Mouse (Mus musculus): ENCODE results near the gene Crtc3. TPM values are rescaled to one million over a fixed set of nuclear protein-coding genes. Genes with fewer than 3 reads are reported as not detected.

Crtc3 gene
- total RNA-seq, 1 experiment: 2.4 TPM

DNA sequence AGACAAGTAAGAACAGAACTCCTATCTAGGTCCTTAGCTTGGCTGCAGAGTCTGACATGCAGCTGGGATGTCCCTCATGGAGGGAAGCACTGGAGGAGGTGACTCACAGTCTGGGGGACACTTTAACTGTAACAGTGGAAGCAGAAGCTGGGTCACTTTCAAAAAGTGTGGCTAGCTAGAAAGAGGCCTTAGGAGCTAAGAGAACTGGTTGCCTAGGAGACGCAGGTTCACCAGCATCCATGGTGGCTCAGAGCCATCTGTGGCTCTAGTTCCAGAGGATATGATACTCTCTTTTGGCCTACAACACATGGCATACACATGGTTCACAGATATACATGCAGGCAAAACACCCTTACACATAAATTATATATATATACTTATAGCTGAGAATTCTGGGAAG lies 86.1 kb downstream of the Crtc3 start:
- Histone ChIP-seq H3K9ac (ENCODE audit: insufficient read depth, low read depth, low read length, poor library complexity, severe bottlenecking) (no peak overlapping the region), H3K27ac (ENCODE audit: insufficient read depth, low read depth, low read length, poor library complexity, severe bottlenecking) (no peak overlapping the region), H3K4me1 (ENCODE audit: control insufficient read depth in 2 of 2, insufficient read depth in 2 of 2, low read length in 2 of 2, poor library complexity in 1 of 2) (0 out of 4 replicates have a peak, but pooled peaks cover 0 to 3% of the 10 kb centered on the region in 2 experiments), H3K4me3 (ENCODE audit: insufficient read depth in 1 of 2, low read depth in 1 of 2, low read length in 2 of 2, poor library complexity in 1 of 2, severe bottlenecking in 1 of 2) (no peak overlapping the region), H3K36me3 (ENCODE audit: control insufficient read depth, insufficient read depth, low read length, poor library complexity, severe bottlenecking) (no peaks in the 10 kb centered on the region), H3K9me3 (ENCODE audit: control insufficient read depth, insufficient read depth, low read depth, low read length) (no peaks in the 10 kb centered on the region)
- TF ChIP-seq ZC3H11A (IDR thresholded peaks at IDR 0.05; ENCODE audit: borderline replicate concordance, low read depth, low read length) (no peak), CHD2 (IDR thresholded peaks at IDR 0.05; ENCODE audit: low read depth, low read length) (no peak), MAFK (IDR thresholded peaks at IDR 0.05; ENCODE audit: insufficient read depth, low read depth, low read length) (no peak), HCFC1 (IDR thresholded peaks at IDR 0.05; ENCODE audit: borderline replicate concordance, insufficient read depth, low read length) (no peak), ZNF384 (IDR thresholded peaks at IDR 0.05; ENCODE audit: low read depth, low read length) (no peak)
- in situ Hi-C loops (cut with MboI; ENCODE audit: low sequenced_read_pairs in 2 of 2, unreplicated experiment in 2 of 2): no loop called here
- no peak for DNase-seq (ENCODE audit: low read depth, low spot score)

DNA sequence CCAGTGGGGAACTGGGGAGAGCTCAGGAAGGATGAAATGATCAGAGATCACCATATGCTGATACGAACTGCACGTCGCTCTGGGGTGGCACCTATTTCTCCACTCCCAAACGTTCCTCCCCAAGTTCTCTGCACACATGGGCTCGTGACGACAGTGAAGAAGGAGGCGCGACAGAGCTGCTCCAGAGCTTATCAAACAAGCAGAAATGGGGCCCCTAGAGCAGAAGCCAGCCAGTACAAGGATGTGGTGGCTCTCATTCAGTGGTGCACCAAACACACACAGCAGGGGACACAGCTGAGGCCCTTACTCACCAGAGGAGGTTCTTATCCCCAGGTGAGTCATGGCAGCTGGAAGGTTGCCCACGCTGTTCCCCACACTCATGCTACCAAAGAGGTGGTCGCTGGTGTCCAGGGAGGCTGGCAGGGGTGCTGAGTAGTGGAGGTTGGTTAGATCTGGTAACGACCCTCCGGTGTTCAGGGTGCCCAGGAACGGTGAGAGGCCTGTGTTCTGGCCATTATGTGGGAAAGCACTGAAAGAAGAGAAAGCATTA lies 90.2 kb downstream of the Crtc3 start:
- DNase-seq (ENCODE audit: low read depth, low spot score): no peak
- no peak overlapping the region for H3K27ac ChIP-seq (ENCODE audit: insufficient read depth, low read depth, low read length, poor library complexity, severe bottlenecking)
- no peaks in the 10 kb centered on the region for H3K36me3 ChIP-seq (ENCODE audit: control insufficient read depth, insufficient read depth, low read length, poor library complexity, severe bottlenecking)
- no peak for TF ChIP-seq CHD2 (IDR thresholded peaks at IDR 0.05; ENCODE audit: low read depth, low read length)
- TF ChIP-seq ZC3H11A (IDR thresholded peaks at IDR 0.05; ENCODE audit: borderline replicate concordance, low read depth, low read length): no peak
- TF ChIP-seq HCFC1 (IDR thresholded peaks at IDR 0.05; ENCODE audit: borderline replicate concordance, insufficient read depth, low read length): no peak
- TF ChIP-seq MAFK (IDR thresholded peaks at IDR 0.05; ENCODE audit: insufficient read depth, low read depth, low read length): no peak
- TF ChIP-seq ZNF384 (IDR thresholded peaks at IDR 0.05; ENCODE audit: low read depth, low read length): no peak
- no peaks in the 10 kb centered on the region for H3K4me1 ChIP-seq (ENCODE audit: control insufficient read depth in 2 of 2, insufficient read depth in 2 of 2, low read length in 2 of 2, poor library complexity in 1 of 2)
- in situ Hi-C loops (cut with MboI; ENCODE audit: low sequenced_read_pairs in 2 of 2, unreplicated experiment in 2 of 2): loop anchor here in 1 of 2 experiments (25.0 kb wide), 1 partner anchor 211 kb away; the partner anchor contains the start of gene Fes
- no peak overlapping the region for H3K4me3 ChIP-seq (ENCODE audit: insufficient read depth in 1 of 2, low read depth in 1 of 2, low read length in 2 of 2, poor library complexity in 1 of 2, severe bottlenecking in 1 of 2)
- no peak overlapping the region for H3K9ac ChIP-seq (ENCODE audit: insufficient read depth, low read depth, low read length, poor library complexity, severe bottlenecking)
- no peaks in the 10 kb centered on the region for H3K9me3 ChIP-seq (ENCODE audit: control insufficient read depth, insufficient read depth, low read depth, low read length)

DNA sequence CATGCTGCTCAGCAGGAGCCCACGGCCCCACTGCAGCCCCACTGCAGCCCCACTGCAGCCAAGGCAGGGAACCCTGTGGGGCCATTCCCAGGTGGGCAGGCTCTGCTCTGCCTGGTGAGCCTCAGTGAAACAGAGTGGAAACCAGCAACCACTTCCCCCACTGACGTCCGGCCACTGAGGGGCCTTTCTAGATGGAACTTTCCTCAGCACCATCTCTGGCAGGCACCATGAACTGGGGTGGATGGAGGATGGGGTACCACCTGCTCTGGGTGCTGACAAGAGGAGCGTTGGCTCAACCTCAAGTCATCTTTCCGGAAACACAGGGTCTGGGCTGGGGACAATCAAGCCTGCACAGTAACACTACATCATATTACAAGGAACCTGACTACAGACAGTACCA lies 90.8 kb downstream of the Crtc3 start:
- no peak overlapping the region for H3K9ac ChIP-seq (ENCODE audit: insufficient read depth, low read depth, low read length, poor library complexity, severe bottlenecking)
- H3K36me3 ChIP-seq (ENCODE audit: control insufficient read depth, insufficient read depth, low read length, poor library complexity, severe bottlenecking): no peaks in the 10 kb centered on the region
- TF ChIP-seq HCFC1 (IDR thresholded peaks at IDR 0.05; ENCODE audit: borderline replicate concordance, insufficient read depth, low read length) (no peak), MAFK (IDR thresholded peaks at IDR 0.05; ENCODE audit: insufficient read depth, low read depth, low read length) (no peak)
- DNase-seq (ENCODE audit: low read depth, low spot score): no peak
- no peak overlapping the region for H3K4me3 ChIP-seq (ENCODE audit: insufficient read depth in 1 of 2, low read depth in 1 of 2, low read length in 2 of 2, poor library complexity in 1 of 2, severe bottlenecking in 1 of 2)
- no peak overlapping the region for H3K27ac ChIP-seq (ENCODE audit: insufficient read depth, low read depth, low read length, poor library complexity, severe bottlenecking)
- H3K4me1 ChIP-seq (ENCODE audit: control insufficient read depth in 2 of 2, insufficient read depth in 2 of 2, low read length in 2 of 2, poor library complexity in 1 of 2): no peaks in the 10 kb centered on the region
- in situ Hi-C loops (cut with MboI; ENCODE audit: low sequenced_read_pairs in 2 of 2, unreplicated experiment in 2 of 2): loop anchor here in 1 of 2 experiments (25.0 kb wide), 1 partner anchor 211 kb away; the partner anchor contains the start of gene Fes
- no peaks in the 10 kb centered on the region for H3K9me3 ChIP-seq (ENCODE audit: control insufficient read depth, insufficient read depth, low read depth, low read length)

DNA sequence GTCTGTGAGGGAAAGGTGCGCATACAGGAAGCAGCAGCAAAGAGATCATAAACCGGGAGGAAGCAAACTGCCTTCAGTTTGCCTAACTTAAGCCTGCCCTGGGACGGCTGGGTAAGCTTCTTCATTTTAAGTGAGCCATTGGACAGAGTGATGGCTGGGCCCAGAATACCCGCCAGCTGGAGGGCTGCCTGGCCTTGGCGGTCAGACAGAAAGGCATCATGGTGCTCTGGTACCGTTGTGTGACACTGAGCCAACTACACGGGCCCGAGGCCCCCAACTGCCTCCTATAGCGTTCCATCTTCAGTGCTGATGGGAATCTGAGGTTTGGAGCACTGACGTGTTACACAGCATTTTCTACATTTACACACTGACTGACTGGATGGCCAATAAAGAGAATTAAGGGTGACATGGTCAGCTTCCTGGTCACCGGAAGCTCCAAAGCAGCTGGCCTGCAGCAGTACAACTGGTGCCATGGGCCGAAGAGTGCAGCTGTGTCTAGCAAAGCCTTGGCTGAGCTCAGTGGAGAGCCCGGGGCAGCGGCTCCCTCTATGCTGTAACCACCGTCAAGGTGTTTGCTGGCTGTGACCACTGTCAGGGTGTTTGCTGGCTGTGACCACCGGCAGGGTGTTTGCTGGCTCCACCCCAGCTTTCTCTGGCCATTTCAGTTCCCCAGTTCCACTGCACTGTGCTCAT lies 99.5 kb downstream of the Crtc3 start:
- H3K27ac ChIP-seq (ENCODE audit: insufficient read depth, low read depth, low read length, poor library complexity, severe bottlenecking): no peak overlapping the region
- peaks cover 0 to 5% of the 10 kb centered on the region in 2 experiments; a peak in 2 of 4 replicates for H3K4me1 ChIP-seq (ENCODE audit: control insufficient read depth in 2 of 2, insufficient read depth in 2 of 2, low read length in 2 of 2, poor library complexity in 1 of 2)
- DNase-seq (ENCODE audit: low read depth, low spot score): no peak
- no peak for TF ChIP-seq HCFC1 (IDR thresholded peaks at IDR 0.05; ENCODE audit: borderline replicate concordance, insufficient read depth, low read length)
- TF ChIP-seq MAFK (IDR thresholded peaks at IDR 0.05; ENCODE audit: insufficient read depth, low read depth, low read length): no peak
- TF ChIP-seq ZNF384 (IDR thresholded peaks at IDR 0.05; ENCODE audit: low read depth, low read length): no peak
- TF ChIP-seq ZC3H11A (IDR thresholded peaks at IDR 0.05; ENCODE audit: borderline replicate concordance, low read depth, low read length): no peak
- no peak for TF ChIP-seq CHD2 (IDR thresholded peaks at IDR 0.05; ENCODE audit: low read depth, low read length)
- H3K9ac ChIP-seq (ENCODE audit: insufficient read depth, low read depth, low read length, poor library complexity, severe bottlenecking): no peak overlapping the region
- no peaks in the 10 kb centered on the region for H3K9me3 ChIP-seq (ENCODE audit: control insufficient read depth, insufficient read depth, low read depth, low read length)
- in situ Hi-C loops (cut with MboI; ENCODE audit: low sequenced_read_pairs in 2 of 2, unreplicated experiment in 2 of 2): loop anchor here (10.0 to 25.0 kb wide), 2 partner anchors 202 to 204 kb away; partner anchors contain the start of gene Fes (in 2 of the 2)
- H3K4me3 ChIP-seq (ENCODE audit: insufficient read depth in 1 of 2, low read depth in 1 of 2, low read length in 2 of 2, poor library complexity in 1 of 2, severe bottlenecking in 1 of 2): no peak overlapping the region
- no peaks in the 10 kb centered on the region for H3K36me3 ChIP-seq (ENCODE audit: control insufficient read depth, insufficient read depth, low read length, poor library complexity, severe bottlenecking)

All from ES-E14 (cell line).